ENCODE assay signal across 15 mouse cellular contexts in the genomic region with DNA sequence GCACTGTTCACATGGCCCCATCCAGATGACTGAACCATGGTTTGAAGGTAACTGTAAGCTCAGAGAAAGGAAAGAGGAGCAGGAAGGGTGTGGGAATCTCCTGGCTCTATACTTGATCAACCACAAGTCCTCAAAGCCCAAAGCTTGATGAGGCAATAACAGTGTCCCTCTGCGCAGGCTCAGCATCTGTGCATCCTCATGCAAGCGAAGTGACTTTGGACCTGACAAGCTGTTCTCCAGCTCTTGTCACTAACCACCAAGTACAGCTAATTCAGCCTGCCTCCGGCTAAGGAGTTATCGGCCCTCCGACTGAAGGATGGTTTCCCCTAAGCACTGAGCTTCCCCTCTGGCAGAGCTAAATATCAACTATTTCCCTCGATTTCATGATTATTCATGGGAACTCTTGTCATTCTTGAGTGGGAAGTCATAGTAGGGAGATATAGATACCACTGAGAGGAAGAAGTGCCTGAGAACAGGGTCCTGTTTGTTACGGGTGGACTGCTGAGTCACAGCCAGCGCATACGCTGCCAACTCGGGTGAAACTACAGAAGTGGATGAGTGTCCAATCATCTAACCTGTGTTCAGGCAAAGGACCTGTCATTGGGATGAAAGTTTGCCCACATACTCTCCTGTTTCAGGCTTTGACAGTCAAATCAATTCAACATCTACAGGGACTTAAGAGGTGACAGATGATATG.
"Had no signal": no experiment of that assay in that cellular context is flagged by ENCODE, and none has a peak within 500 bp of the region (broad histone marks: within the 10 kb centered on the region; RNA-seq: fewer than 3 reads in every experiment).

No protein-coding gene starts in this region.

- ATAC-seq: intestine, postnatal 0 days; liver, embryonic 12.5 days had no signal

- H3K4me3 ChIP-seq: left cerebral cortex, adult 2 months; limb, embryonic 15.5 days; liver, embryonic 12.5 days; lung, embryonic 15.5 days; midbrain, embryonic 10.5 days; neural tube, embryonic 12.5 days; stomach, embryonic 15.5 days had no signal

- DNase-seq: kidney, adult 8-10 months; kidney, postnatal 25 days; midbrain, embryonic 14.5 days; right cerebral cortex, adult 18-20 months; right cerebral cortex, postnatal 25 days; thymus, adult 2 months; thymus, postnatal 25 days had no signal

- H3K27ac ChIP-seq: left cerebral cortex, adult 2 months; limb, embryonic 15.5 days; liver, embryonic 12.5 days; lung, embryonic 15.5 days; midbrain, embryonic 10.5 days; neural tube, embryonic 12.5 days; stomach, embryonic 15.5 days had no signal

- H3K4me1 ChIP-seq: limb, embryonic 15.5 days; liver, embryonic 12.5 days; lung, embryonic 15.5 days; neural tube, embryonic 12.5 days had no signal

- H3K36me3 ChIP-seq: limb, embryonic 15.5 days; liver, embryonic 12.5 days; lung, embryonic 15.5 days; midbrain, embryonic 10.5 days; neural tube, embryonic 12.5 days; stomach, embryonic 15.5 days had no signal
